Mouse (Mus musculus): ENCODE data around the gene Snrpb.

Snrpb gene

DNA sequence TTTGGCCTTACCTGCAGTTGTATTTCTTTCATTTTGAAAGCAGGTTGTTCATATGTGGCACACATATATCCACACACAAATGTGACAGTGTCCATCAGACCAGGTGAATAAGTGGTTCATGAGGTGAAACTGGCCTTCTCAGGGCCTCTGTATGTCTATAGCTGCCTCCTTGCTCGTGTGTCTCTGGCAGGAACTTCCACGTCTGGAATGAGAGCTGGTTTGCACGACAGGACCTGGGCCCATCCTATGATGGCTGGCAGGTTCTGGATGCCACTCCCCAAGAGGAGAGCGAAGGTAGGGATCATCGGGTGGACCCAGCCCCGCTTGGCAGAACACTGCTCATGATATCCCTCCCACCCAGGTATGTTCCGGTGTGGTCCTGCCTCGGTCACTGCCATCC is 36.2 kb downstream of the Snrpb start:
- no peak for DNase-seq (ENCODE audit: low read depth, low spot score)

DNA sequence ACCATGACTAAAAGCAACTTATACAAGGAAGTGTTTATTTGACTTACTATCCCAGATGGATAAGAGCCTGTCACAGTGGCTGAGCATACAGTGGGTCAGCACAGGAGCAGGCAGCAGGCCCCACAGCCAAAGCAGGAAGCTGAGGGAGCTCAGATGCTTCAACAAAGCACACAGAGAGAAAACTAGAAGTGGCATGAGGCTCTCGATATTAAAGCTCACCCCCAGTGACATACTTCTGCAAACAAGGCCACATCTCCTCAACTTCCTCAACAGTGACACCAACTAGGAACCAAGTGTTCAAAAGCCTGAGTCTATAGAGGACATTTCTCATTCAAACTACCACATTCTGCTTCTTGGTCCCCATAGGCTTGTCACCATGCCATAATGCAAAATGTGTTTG is 49.5 kb downstream of the Snrpb start:
- no peak for DNase-seq (ENCODE audit: low read depth, low spot score)

DNA sequence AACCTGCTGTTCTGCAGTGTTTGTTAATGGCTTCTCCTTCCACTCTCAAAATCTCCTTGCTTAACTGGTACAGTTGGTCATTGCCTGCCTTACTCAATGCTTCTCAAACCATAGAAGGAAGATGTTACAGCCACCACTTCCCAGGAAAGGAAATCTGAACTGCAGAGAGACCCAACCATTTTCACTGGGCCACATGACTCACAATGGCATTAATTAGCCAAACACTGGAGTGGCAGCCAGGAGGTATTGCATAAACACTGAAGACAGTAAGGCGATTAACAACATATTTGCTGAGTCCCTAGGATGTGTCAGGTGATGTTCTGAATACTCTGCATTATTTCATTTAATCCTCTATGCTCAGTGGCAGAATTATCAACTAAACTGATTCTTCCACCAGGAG is 53.1 kb downstream of the Snrpb start:
- DNase-seq (ENCODE audit: low read depth, low spot score) = no peak

DNA sequence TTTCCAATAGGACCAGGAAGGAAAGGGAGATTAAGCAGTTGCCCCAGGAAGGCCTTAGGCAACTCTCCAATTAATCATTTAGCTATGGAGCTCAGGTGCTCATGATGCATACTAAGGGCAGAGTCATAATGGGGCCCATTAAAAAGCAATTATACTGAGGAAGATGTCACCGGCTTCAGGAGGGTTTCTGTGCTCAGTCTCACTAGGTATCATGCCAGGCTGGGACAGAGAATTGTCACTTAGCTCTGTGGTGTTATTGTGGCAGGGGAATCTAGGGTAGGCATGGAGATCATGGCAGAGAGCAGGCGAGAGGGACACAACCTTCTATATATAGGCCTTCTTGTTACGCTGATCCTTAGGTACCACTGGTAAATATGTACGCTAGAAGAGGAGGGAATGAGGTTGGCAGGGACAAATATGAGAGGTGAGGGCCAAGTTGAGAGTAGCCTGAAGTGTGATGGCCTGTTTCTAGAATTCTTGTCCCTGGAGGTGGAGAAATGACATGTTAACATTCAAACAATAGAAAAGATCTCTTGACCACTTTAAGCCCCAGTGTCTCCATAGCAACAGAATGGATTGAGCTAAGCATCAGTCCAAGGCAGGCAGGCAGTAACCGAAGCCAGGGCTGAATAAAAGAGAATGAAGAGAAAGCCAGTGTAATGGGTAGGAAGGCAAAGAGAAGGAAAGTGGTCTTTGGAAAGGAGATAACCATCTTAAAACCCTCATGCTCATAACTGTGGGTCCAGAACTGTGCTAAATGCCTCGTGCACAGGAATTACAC is 53.7 kb downstream of the Snrpb start:
- DNase-seq (ENCODE audit: low read depth, low spot score) = no peak
